Mouse (Mus musculus) myocyte (in vitro differentiated cells): ENCODE measurements at regions not wholly inside any gene's neighbourhood (a gene's known extent, or its start where the extent isn't known, plus 50 kb on each side); places are given as distances from the start of the nearest gene placed in this dataset.

Experiments used
- H3K27me3 ChIP-seq: one replicate; pipeline ENCODE4 v1.6.1; 2011; ENCODE audit not compliant: control insufficient read depth, insufficient read depth, insufficient read length
- H3K36me3 ChIP-seq: one replicate; pipeline ENCODE4 v1.6.1; 2011; ENCODE audit not compliant: control insufficient read depth, insufficient read depth
- H3K4me2 ChIP-seq: one replicate; pipeline ENCODE4 v1.6.1; 2011; ENCODE audit warnings: low read depth, control low read depth
- H3K4me3 ChIP-seq: one replicate; pipeline ENCODE4 v1.5.1; 2011; ENCODE audit warnings: mild to moderate bottlenecking, control low read depth, moderate library complexity
- H3K79me2 ChIP-seq: one replicate; pipeline ENCODE4 v1.6.1; 2011; ENCODE audit not compliant: control insufficient read depth, insufficient read depth
- H3ac ChIP-seq: one replicate; pipeline ENCODE4 v1.6.1; 2011; ENCODE audit not compliant: control insufficient read depth, insufficient read length
- CEBPB ChIP-seq: IDR thresholded peaks from 2 replicates; pipeline ENCODE4 v1.6.1; 2011; ENCODE audit warnings: mild to moderate bottlenecking, moderate library complexity; ENCODE audit not compliant: poor library complexity, insufficient read depth, severe bottlenecking
- E2F4 ChIP-seq: IDR thresholded peaks from one replicate; pipeline ENCODE4 v1.6.1; 2011; ENCODE audit warnings: mild to moderate bottlenecking, control low read depth, moderate library complexity; ENCODE audit not compliant: insufficient read depth
- MAX ChIP-seq: IDR thresholded peaks from one replicate; pipeline ENCODE4 v1.6.1; 2011; ENCODE audit warnings: low read depth, mild to moderate bottlenecking, control low read depth
- MYOD1 ChIP-seq, 3 experiments: IDR thresholded peaks; one replicate each; pipeline ENCODE4 v1.6.1; 2011; ENCODE audit warnings: control low read depth in 2 of 3, low read depth in 2 of 3, mild to moderate bottlenecking in 2 of 3, moderate library complexity in 1 of 3; ENCODE audit not compliant: insufficient read length in 2 of 3, control insufficient read depth in 1 of 3
- MYOG ChIP-seq, 3 experiments: IDR thresholded peaks; one replicate each; pipeline ENCODE4 v1.6.1; 2011; ENCODE audit warnings: control low read depth in 2 of 3, low read depth in 2 of 3, mild to moderate bottlenecking in 2 of 3; ENCODE audit not compliant: insufficient read length in 2 of 3, control insufficient read depth in 1 of 3, insufficient read depth in 1 of 3
- POLR2A ChIP-seq: IDR thresholded peaks from one replicate; pipeline ENCODE4 v1.6.1; 2011; ENCODE audit warnings: low read depth, mild to moderate bottlenecking, control low read depth, moderate library complexity; ENCODE audit not compliant: insufficient read length
- POLR2AphosphoS2 ChIP-seq: IDR thresholded peaks from one replicate; pipeline ENCODE4 v1.6.1; 2011; ENCODE audit warnings: low read depth, control low read depth; ENCODE audit not compliant: insufficient read length
- REST ChIP-seq: IDR thresholded peaks from one replicate; pipeline ENCODE4 v1.6.1; 2011; ENCODE audit warnings: mild to moderate bottlenecking, control low read depth, moderate library complexity; ENCODE audit not compliant: insufficient read depth, insufficient read length
- SRF ChIP-seq: IDR thresholded peaks from one replicate; pipeline ENCODE4 v1.6.1; 2011; ENCODE audit warnings: low read depth; ENCODE audit not compliant: control insufficient read depth, insufficient read length
- TCF12 ChIP-seq: IDR thresholded peaks from one replicate; pipeline ENCODE4 v1.6.1; 2011; ENCODE audit warnings: mild to moderate bottlenecking, control low read depth; ENCODE audit not compliant: poor library complexity, insufficient read depth, severe bottlenecking
- TCF3 ChIP-seq: IDR thresholded peaks from one replicate; pipeline ENCODE4 v1.6.1; 2011; ENCODE audit warnings: low read depth, control low read depth; ENCODE audit not compliant: insufficient read length
- USF1 ChIP-seq: IDR thresholded peaks from one replicate; pipeline ENCODE4 v1.6.1; 2011; ENCODE audit warnings: low read depth, mild to moderate bottlenecking, control low read depth, moderate library complexity

DNA sequence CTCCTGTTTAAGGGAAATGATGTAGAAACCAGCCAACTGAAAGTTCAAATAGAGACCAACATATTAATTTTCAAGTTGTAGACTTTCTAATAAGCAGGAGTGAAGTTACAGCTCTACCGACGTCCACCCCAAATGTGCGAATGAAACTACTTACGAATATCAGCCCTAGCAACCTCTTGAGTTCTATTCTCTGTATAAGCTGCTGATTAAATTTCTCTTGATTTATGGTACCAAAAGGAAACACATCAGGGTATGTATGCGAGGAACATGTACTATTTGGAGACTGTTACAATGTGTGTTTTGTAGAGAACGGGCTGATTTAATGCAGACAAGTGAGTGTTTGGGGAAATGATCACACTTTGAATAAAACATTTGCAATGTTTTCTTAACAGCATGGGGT, 412.9 kb downstream of the Cd109 start:
- no peak overlapping the region for H3ac ChIP-seq
- no peak overlapping the region for H3K4me2 ChIP-seq
- no peaks in the 10 kb centered on the region for H3K27me3 ChIP-seq
- no peak overlapping the region for H3K4me3 ChIP-seq
- H3K79me2 ChIP-seq: no peaks in the 10 kb centered on the region
- no peaks in the 10 kb centered on the region for H3K36me3 ChIP-seq
- TF ChIP-seq E2F4: no peak

DNA sequence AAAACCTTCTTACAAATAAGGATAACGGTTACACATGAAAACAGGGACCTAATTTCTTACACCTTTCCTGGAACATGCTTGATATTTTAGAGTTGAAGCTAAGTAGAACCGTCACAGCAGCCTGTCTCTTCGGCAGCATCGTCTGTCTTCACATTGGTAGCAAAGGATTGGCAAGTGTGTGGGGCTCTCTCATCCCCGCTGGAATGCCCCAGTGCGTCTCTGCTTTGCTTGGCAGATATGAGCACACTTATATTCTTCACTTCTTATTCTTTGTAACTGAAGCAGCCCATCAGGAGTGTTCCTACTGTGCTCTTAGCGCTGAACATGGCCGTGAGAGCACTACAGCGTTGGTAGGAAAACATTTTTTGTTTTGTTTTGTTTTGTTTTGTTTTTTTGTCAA, 414.1 kb downstream of the Cd109 start:
- TF ChIP-seq E2F4: no peak
- TF ChIP-seq MAX: no peak
- no peak for TF ChIP-seq REST
- no peak for TF ChIP-seq TCF3
- TF ChIP-seq SRF: no peak
- TF ChIP-seq MYOG (IDR thresholded peaks at IDR 0.05; ENCODE audit: control insufficient read depth in 1 of 3, insufficient read depth in 1 of 3, insufficient read length in 2 of 3, low read depth in 2 of 3): no peak
- no peak for TF ChIP-seq MYOD1 (IDR thresholded peaks at IDR 0.05; ENCODE audit: control insufficient read depth in 1 of 3, insufficient read length in 2 of 3, low read depth in 2 of 3)
- TF ChIP-seq USF1: no peak
- TF ChIP-seq CEBPB: no peak
- TF ChIP-seq POLR2A: no peak
- TF ChIP-seq TCF12: no peak
- TF ChIP-seq POLR2AphosphoS2: no peak
- Histone ChIP-seq H3K79me2 (no peaks in the 10 kb centered on the region), H3K36me3 (no peaks in the 10 kb centered on the region), H3K27me3 (no peaks in the 10 kb centered on the region), H3K4me3 (no peak overlapping the region), H3ac (no peak overlapping the region), H3K4me2 (no peak overlapping the region)

DNA sequence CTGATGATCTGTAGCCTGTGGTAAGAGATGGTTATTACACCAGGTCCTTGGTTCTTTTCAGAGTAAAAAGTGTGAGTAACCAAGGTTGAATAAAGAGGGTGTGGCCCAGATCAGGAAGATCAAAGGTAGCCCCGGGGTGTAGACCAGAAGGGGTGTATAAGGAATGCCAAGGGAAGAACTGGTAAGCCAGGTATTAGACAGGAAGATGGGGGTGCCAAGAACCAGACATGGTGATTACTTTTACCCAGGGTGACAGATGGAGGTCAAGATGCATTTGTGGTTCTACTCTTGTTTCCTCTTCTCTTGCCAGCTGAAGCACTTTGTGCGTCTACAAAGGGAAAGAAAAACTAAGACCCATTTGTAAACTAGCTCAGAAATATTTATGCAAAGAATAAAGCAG, 420.3 kb downstream of the Cd109 start:
- Histone ChIP-seq H3K4me3 (no peak overlapping the region), H3K27me3 (no peaks in the 10 kb centered on the region), H3K36me3 (no peaks in the 10 kb centered on the region), H3K79me2 (no peaks in the 10 kb centered on the region), H3ac (no peak overlapping the region), H3K4me2 (no peak overlapping the region)
- no peak for TF ChIP-seq E2F4
- no peak for TF ChIP-seq TCF3
- no peak for TF ChIP-seq CEBPB
- no peak for TF ChIP-seq POLR2AphosphoS2
- no peak for TF ChIP-seq MYOG (IDR thresholded peaks at IDR 0.05; ENCODE audit: control insufficient read depth in 1 of 3, insufficient read depth in 1 of 3, insufficient read length in 2 of 3, low read depth in 2 of 3)
- TF ChIP-seq POLR2A: no peak
- no peak for TF ChIP-seq MAX
- TF ChIP-seq SRF: no peak
- TF ChIP-seq USF1: no peak
- no peak for TF ChIP-seq REST
- TF ChIP-seq TCF12: no peak
- TF ChIP-seq MYOD1 (IDR thresholded peaks at IDR 0.05; ENCODE audit: control insufficient read depth in 1 of 3, insufficient read length in 2 of 3, low read depth in 2 of 3): no peak

DNA sequence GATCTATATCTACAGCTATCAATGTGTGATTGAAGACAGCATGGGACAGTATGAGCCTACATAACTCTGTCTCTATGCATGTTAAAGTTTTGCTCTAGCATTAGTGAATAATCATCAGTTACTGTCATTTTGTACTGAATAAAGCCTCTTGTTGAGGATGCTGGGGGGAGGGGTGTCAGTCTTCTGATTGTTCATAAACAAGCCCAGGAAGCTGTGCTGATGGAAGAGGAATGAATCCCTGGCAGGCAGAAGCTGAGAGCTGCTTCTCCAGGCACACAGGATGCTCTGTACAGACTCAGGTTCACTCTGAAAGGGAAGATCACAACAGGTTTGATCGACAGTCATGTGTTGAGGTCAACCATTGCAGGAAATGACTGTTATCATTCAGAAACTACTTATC, 421.7 kb downstream of the Cd109 start:
- H3K4me3 ChIP-seq: no peak overlapping the region
- H3K27me3 ChIP-seq: no peaks in the 10 kb centered on the region
- TF ChIP-seq E2F4 (no peak), POLR2AphosphoS2 (no peak), CEBPB (no peak), TCF3 (no peak), USF1 (no peak), REST (no peak), MYOG (IDR thresholded peaks at IDR 0.05; ENCODE audit: control insufficient read depth in 1 of 3, insufficient read depth in 1 of 3, insufficient read length in 2 of 3, low read depth in 2 of 3) (no peak), SRF (no peak), MAX (no peak), POLR2A (no peak), MYOD1 (IDR thresholded peaks at IDR 0.05; ENCODE audit: control insufficient read depth in 1 of 3, insufficient read length in 2 of 3, low read depth in 2 of 3) (no peak), TCF12 (no peak)
- no peak overlapping the region for H3K4me2 ChIP-seq
- H3K36me3 ChIP-seq: no peaks in the 10 kb centered on the region
- H3K79me2 ChIP-seq: no peaks in the 10 kb centered on the region
- H3ac ChIP-seq: no peak overlapping the region

DNA sequence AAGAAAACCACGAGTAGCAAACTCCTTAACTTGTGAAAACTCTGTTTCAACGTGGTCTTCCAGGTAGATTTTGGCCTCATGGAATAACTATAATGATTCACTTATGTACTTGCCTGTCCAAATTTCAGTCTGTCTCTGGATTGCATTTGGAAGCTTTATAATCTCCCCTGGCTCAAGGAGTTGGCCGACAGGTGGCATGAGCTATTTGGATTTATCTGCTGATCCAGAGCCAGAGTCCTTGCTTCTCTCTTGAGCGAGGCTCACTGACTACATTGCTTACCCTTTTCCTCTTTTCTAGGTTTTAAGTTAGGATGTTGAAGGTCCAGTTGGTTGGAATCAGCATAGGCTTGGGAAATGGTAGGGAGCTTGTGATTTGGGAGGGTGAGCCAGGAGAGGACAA, 423.6 kb downstream of the Cd109 start:
- Histone ChIP-seq H3K27me3 (no peaks in the 10 kb centered on the region), H3K36me3 (no peaks in the 10 kb centered on the region), H3ac (no peak overlapping the region), H3K4me3 (no peak overlapping the region), H3K79me2 (no peaks in the 10 kb centered on the region), H3K4me2 (no peak overlapping the region)
- TF ChIP-seq USF1 (no peak), TCF12 (no peak), E2F4 (no peak), MYOD1 (IDR thresholded peaks at IDR 0.05; ENCODE audit: control insufficient read depth in 1 of 3, insufficient read length in 2 of 3, low read depth in 2 of 3) (no peak), SRF (no peak), CEBPB (no peak), MAX (no peak), TCF3 (no peak), REST (no peak), MYOG (IDR thresholded peaks at IDR 0.05; ENCODE audit: control insufficient read depth in 1 of 3, insufficient read depth in 1 of 3, insufficient read length in 2 of 3, low read depth in 2 of 3) (no peak), POLR2A (no peak), POLR2AphosphoS2 (no peak)
